Mouse (Mus musculus) kidney, postnatal 0 days (tissue): Measurements from ENCODE around the gene H3f3b. TPM values are rescaled to one million over a fixed set of nuclear protein-coding genes. Genes with fewer than 3 reads are reported as not detected.

Source experiments
- ATAC-seq: fragments of 200-750 bp; cut with Nextera tagmentation; replicated peaks from 2 replicates; pipeline ENCODE4 v1.8.0; 2017; ENCODE audit warnings: low read depth, moderate number of reproducible peaks, moderate TSS enrichment, moderate library complexity; ENCODE audit not compliant: low FRiP score
- DNase-seq: peaks from one replicate; pipeline ENCODE4 v3.0.0-alpha.2; 2016; ENCODE audit warnings: low spot score
- H3K27ac ChIP-seq: fragments of 300-500 bp; sonication (generic); 2 replicates; pipeline ENCODE4 v1.5.1; 2014; ENCODE audit warnings: mild to moderate bottlenecking
- H3K27me3 ChIP-seq: fragments of 300-500 bp; sonication (generic); 2 replicates; pipeline ENCODE4 v1.6.1; 2014; ENCODE audit warnings: low read length, mixed read lengths; ENCODE audit not compliant: insufficient read depth
- H3K36me3 ChIP-seq: fragments of 300-500 bp; sonication (generic); 2 replicates; pipeline ENCODE4 v1.6.1; 2014; ENCODE audit warnings: low read length, mixed read lengths; ENCODE audit not compliant: insufficient read depth
- H3K4me1 ChIP-seq: fragments of 300-500 bp; sonication (generic); replicated peaks from 2 replicates; pipeline ENCODE4 v1.6.1; 2014; ENCODE audit warnings: antibody characterized with exemption, low read length, mixed read lengths; ENCODE audit not compliant: insufficient read depth
- H3K4me2 ChIP-seq: fragments of 300-500 bp; sonication (generic); 2 replicates; pipeline ENCODE4 v1.6.1; 2014; ENCODE audit warnings: mild to moderate bottlenecking, low read length, moderate library complexity, mixed read lengths
- H3K4me3 ChIP-seq: fragments of 300-500 bp; sonication (generic); replicated peaks from 2 replicates; pipeline ENCODE4 v1.5.1; 2014; ENCODE audit warnings: low read depth, low read length
- H3K9ac ChIP-seq: fragments of 300-500 bp; sonication (generic); 2 replicates; pipeline ENCODE4 v1.6.1; 2014; ENCODE audit warnings: low read depth, low read length
- H3K9me3 ChIP-seq: fragments of 300-500 bp; sonication (generic); replicated peaks from 2 replicates; pipeline ENCODE4 v1.6.1; 2016; ENCODE audit warnings: low read length, inconsistent platforms, mixed read lengths
- CTCF ChIP-seq: IDR thresholded peaks from 2 replicates; pipeline ENCODE4 v1.5.1; 2016; ENCODE audit warnings: antibody characterized with exemption, low read depth, mild to moderate bottlenecking, moderate library complexity
- WGBS: fragments of 180-500 bp; shearing (Covaris S2); extraction: QIAGEN DNeasy Blood & Tissue Kit; methylation state at CpG from one replicate; pipeline ENCODE4 v1.1.7; 2014; 5-methylcytosine and 5-hydroxymethylcytosine counted together
- polyA plus RNA-seq: library from polyadenylated mRNA; unstranded; fragments of >200 nt; fragmentation: Nextera tagmentation; extraction: Ambion mirVana; gene quantifications from 2 replicates; pipeline ENCODE4 v1.2.1, GENCODE M21; 2015

The H3f3b gene
- polyA plus RNA-seq, 1 experiment from 2014 or later = 1,980 TPM

DNA sequence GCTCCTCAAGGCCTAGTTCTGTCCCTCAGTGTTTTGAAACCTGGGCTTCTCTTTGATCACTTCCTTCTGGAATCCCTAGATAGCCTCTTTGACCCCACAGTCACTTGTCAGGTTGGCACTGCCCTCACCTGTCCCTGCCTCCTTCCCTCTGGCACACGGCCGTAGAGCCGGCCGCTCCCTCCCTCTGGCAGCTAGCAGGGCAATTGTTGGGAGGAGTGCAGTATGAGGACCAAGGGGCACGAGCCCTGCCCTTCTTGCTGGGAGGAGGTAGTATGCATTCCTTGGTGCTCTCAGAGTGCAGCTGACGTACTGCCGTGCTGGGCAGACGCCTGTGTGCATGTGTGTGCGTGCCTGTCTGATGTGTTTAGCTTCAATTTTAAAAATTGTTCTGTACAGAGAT lies 32.8 kb upstream of the H3f3b start:
- no peak for ATAC-seq
- 77% methylated on average over 9 of the region's 9 CpGs for WGBS
- TF ChIP-seq CTCF = no peak
- H3K27ac ChIP-seq = no peak overlapping the region
- H3K9ac ChIP-seq = no peak overlapping the region
- no peaks in the 10 kb centered on the region for H3K9me3 ChIP-seq
- H3K4me3 ChIP-seq = no peak overlapping the region
- no peak overlapping the region for H3K4me2 ChIP-seq
- DNase-seq = no peak
- no peaks in the 10 kb centered on the region for H3K4me1 ChIP-seq
- H3K27me3 ChIP-seq = no peaks in the 10 kb centered on the region
- peaks cover 53% of the 10 kb centered on the region for H3K36me3 ChIP-seq

DNA sequence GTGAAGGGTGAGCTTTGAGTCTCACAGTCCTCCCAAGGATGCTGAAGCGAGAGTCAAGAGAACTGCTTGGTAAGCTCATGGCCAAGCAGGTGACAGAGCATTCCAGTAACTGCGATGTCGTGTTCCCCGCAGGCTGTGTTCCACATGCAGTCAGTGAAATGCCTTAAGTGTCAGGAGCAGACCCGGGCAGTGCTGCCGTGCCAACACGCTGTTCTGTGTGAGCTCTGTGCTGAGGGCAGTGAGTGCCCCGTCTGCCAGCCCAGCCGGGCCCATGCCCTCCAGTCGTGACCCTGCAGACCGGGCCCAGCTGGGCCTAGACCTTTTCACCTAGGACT lies 31.9 kb upstream of the H3f3b start:
- Histone ChIP-seq H3K27me3 (no peaks in the 10 kb centered on the region), H3K27ac (no peak overlapping the region), H3K4me2 (no peak overlapping the region), H3K9ac (no peak overlapping the region), H3K36me3 (peaks cover 62% of the 10 kb centered on the region), H3K4me1 (no peaks in the 10 kb centered on the region), H3K9me3 (no peaks in the 10 kb centered on the region), H3K4me3 (no peak overlapping the region)
- ATAC-seq = no peak
- WGBS = 91% methylated on average over 11 of the region's 11 CpGs
- no peak for TF ChIP-seq CTCF
- no peak for DNase-seq

DNA sequence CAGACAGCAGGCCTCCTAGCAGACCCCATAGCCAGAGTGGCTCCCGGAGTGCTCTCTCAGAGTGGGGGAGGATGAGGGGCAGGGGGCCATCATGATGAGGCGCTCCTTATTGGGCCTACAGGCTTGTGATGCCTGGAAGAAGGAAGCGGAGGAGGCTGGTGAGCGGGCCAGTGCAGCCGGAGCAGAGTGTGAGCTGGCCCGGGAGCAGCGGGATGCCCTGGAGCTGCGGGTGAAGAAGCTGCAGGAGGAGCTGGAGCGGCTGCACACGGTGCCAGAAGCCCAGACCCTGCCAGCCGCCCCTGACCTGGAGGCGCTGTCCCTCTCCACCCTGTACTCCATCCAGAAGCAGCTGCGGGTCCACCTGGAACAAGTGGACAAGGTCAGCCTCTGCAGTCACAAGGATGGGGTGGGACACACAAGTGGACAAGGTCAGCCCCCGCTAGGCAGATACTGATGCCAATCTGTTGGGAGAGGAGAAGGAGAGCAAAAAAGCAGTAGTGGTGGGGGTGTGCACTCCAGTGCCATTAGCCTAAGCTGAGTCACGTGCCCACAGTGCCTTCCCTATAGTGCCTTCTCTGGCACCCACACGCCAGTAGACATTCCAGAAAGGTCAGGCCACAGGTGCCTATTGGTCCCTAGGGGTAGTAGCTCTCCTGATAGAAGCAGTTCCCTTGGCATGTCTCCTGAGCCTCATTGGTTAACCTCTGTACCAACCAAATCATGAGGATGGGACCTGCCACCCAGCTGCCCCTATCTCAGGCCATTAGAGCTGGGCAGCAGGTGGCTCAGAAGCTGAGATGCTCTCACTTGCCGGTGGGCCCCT lies 31.3 kb upstream of the H3f3b start:
- Histone ChIP-seq H3K4me1 (no peaks in the 10 kb centered on the region), H3K9ac (no peak overlapping the region), H3K36me3 (peaks cover 68% of the 10 kb centered on the region), H3K4me2 (no peak overlapping the region), H3K27me3 (no peaks in the 10 kb centered on the region), H3K4me3 (no peak overlapping the region), H3K9me3 (no peaks in the 10 kb centered on the region), H3K27ac (no peak overlapping the region)
- WGBS = 91% methylated on average over 17 of the region's 17 CpGs
- ATAC-seq = no peak; the same call in 1 of the 2 replicates
- TF ChIP-seq CTCF = no peak
- no peak for DNase-seq

DNA sequence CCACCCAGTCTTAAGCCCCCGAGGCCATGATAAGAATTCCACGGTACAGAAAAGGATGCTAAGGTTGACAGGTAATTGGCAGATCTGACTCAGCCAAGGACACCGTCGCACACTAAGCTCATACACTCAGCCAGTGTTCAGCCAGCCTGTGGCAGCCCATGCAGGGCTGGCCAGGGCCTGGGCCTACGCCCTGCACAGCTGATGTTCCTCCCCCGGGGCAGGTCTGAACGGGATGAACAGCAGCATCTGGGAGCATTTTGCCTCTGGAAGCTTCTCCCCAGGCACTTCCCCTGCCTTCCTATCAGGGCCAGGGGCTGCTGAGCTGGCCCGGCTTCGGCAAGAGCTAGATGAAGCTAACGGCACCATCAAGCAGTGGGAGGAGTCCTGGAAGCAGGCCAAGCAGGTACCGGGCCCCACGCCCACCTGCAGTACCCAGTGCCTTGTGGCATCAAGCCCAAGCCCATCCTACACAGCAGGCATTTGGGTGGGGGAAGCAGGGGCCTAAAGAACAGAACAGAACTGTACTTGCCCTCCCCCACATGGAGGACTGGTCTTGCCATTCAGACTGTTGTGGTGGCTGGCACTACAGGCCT lies 30.4 kb upstream of the H3f3b start:
- ATAC-seq = no peak
- no peaks in the 10 kb centered on the region for H3K27me3 ChIP-seq
- no peak overlapping the region for H3K27ac ChIP-seq
- H3K4me3 ChIP-seq = no peak overlapping the region
- TF ChIP-seq CTCF = no peak
- no peak overlapping the region for H3K9ac ChIP-seq
- no peaks in the 10 kb centered on the region for H3K4me1 ChIP-seq
- WGBS = 69% methylated on average over 12 of the region's 12 CpGs
- H3K36me3 ChIP-seq = peaks cover 78% of the 10 kb centered on the region
- DNase-seq = no peak
- H3K4me2 ChIP-seq = no peak overlapping the region
- no peaks in the 10 kb centered on the region for H3K9me3 ChIP-seq

DNA sequence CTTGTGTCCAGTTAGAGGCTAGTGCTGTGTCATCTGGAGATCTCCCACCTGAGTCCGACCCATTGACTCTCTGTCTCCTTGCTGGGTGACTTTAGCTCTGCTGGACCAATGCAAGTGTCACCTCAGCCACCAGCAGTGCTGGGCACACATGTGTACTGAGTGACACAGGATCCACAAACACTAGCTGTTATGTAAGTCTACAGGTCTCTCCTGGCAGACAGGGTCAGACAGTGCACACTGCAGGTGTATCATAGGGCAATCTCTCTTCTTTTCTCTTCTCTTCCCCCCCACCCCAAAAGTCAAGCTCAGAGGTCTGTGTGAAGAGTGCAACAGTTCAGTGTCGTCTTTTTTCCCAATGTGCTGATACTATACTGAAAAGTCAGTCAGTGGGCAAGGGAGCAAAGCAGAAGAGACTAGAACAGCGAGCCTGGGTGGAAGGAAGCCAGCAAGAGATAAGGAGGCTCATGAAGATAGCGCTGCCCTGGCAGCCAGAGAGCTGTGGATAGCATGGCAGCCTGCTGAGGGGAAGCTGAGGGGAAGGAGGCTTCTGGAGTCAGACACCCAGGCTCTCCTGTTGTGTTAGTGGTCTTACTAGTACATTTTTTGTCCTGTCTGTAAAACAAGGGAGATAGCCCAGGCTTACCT lies 29.6 kb upstream of the H3f3b start:
- no peak for DNase-seq

DNA sequence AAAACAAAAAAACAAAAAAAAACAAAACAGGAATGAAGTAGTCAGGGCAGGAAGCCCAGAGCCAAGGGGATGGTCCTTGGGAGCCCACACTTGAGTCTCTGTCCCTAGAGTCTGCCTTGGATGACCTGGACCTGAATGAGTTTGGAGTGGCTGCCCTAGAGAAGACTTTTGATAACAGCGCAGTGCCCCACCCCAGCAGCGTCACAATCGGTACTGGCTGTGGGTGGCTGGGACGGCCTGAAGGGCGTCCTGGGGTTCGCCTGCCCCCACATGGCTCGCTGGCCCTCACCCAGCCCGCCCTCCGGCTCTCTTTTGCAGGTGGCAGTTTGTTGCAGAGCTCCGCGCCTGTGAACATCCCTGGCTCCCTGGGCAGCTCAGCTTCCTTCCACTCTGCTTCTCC lies 28.1 kb upstream of the H3f3b start:
- no peak for DNase-seq
- H3K9ac ChIP-seq = no peak overlapping the region
- H3K4me2 ChIP-seq = no peak overlapping the region
- 93% methylated on average over 10 of the region's 11 CpGs for WGBS
- no peaks in the 10 kb centered on the region for H3K4me1 ChIP-seq
- no peak for TF ChIP-seq CTCF
- no peak for ATAC-seq
- no peak overlapping the region for H3K27ac ChIP-seq
- H3K4me3 ChIP-seq = no peak overlapping the region
- H3K36me3 ChIP-seq = peaks cover 81% of the 10 kb centered on the region
- no peaks in the 10 kb centered on the region for H3K9me3 ChIP-seq
- H3K27me3 ChIP-seq = no peaks in the 10 kb centered on the region

More for the DNA sequence above, 29.6 kb upstream of the H3f3b start:
- no peak for ATAC-seq
- Histone ChIP-seq H3K36me3 (peaks cover 85% of the 10 kb centered on the region), H3K27me3 (no peaks in the 10 kb centered on the region), H3K4me2 (no peak overlapping the region), H3K9me3 (no peaks in the 10 kb centered on the region), H3K27ac (no peak overlapping the region), H3K4me1 (no peaks in the 10 kb centered on the region), H3K9ac (no peak overlapping the region), H3K4me3 (no peak overlapping the region)
- TF ChIP-seq CTCF = no peak
- WGBS = 82% methylated on average over 4 of the region's 4 CpGs
